Mouse (Mus musculus) liver, embryonic 14.5 days (tissue): ENCODE results near the gene Clasp1.

Experiments
- CTCF ChIP-seq: IDR thresholded peaks from 2 replicates; pipeline ENCODE4 v1.5.1; 2016; ENCODE audit warnings: antibody characterized with exemption, low read depth, control low read depth
- EP300 ChIP-seq: IDR thresholded peaks from 2 replicates; pipeline ENCODE4 v1.6.1; 2016; ENCODE audit warnings: antibody characterized with exemption, low read depth

DNA sequence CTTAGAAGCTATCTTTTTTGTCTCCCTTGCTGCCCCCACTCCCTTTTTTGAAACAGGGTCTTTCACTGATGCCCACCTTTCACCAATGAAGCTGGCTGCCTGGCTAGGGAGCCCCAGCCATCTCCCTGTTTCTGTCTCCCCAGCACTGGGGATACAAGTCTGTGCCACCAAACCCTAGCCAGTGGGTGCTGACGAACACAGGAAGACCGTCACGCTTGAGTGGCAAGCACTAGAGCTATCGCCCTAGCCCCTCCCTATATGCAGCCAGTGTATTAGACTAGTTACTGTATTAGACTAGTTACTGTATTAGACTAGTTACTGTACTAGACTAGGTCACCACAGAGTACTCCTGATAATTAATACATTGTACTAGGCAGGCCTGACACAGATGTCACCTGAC, 66.0 kb downstream of the Clasp1 start:
- TF ChIP-seq CTCF = no peak
- TF ChIP-seq EP300 = no peak
